Mouse (Mus musculus) telencephalon, adult 2 months (tissue): ENCODE measurements around the gene Sppl2b.
A peak's percentile ranks its signal among the peaks of the same experiment; 100 is the strongest.

Source experiments
- DNase-seq: peaks from one replicate; pipeline ENCODE4 v3.0.0-alpha.2; 2011; ENCODE audit warnings: low read depth, low spot score

Gene Sppl2b

GRCm38 (mm10) chr10:80845055-80845693, 9.9 kb upstream of the Sppl2b start:
- DNase-seq = no peak

- DNase-seq = peak; percentile 64
Observed at GRCm38 (mm10) chr10:80845732-80846131, 9.3 kb upstream of the Sppl2b start.

GRCm38 (mm10) chr10:80848571-80848970, 6.5 kb upstream of the Sppl2b start:
- DNase-seq = no peak

GRCm38 (mm10) chr10:80855749-80856073, 636 bp downstream of the Sppl2b start:
- no peak for DNase-seq

- DNase-seq = no peak
Observed at GRCm38 (mm10) chr10:80856267-80856666, 1.2 kb downstream of the Sppl2b start.

- DNase-seq = no peak
Observed at GRCm38 (mm10) chr10:80856908-80857307, 1.8 kb downstream of the Sppl2b start.

GRCm38 (mm10) chr10:80857386-80857785, 2.3 kb downstream of the Sppl2b start:
- DNase-seq = peak; percentile 55

- no peak for DNase-seq
Observed at GRCm38 (mm10) chr10:80857848-80858247, 2.8 kb downstream of the Sppl2b start.

- no peak for DNase-seq
Observed at GRCm38 (mm10) chr10:80858350-80858935, 3.4 kb downstream of the Sppl2b start.

- no peak for DNase-seq
Observed at GRCm38 (mm10) chr10:80862305-80862704, 7.2 kb downstream of the Sppl2b start.

GRCm38 (mm10) chr10:80864446-80864845, 9.4 kb downstream of the Sppl2b start:
- DNase-seq = no peak

GRCm38 (mm10) chr10:80870993-80871392, 15.9 kb downstream of the Sppl2b start:
- DNase-seq = no peak

- DNase-seq = no peak
Observed at GRCm38 (mm10) chr10:80871581-80871980, 16.5 kb downstream of the Sppl2b start, which contains the start of gene Tmprss9. TSS of gene Tmprss9 (plus strand) at chr10:80871848.

- no peak for DNase-seq
Observed at GRCm38 (mm10) chr10:80874035-80874434, 19.0 kb downstream of the Sppl2b start.

- DNase-seq = no peak
Observed at GRCm38 (mm10) chr10:80876028-80876427, 21.0 kb downstream of the Sppl2b start.

GRCm38 (mm10) chr10:80876594-80876993, 21.5 kb downstream of the Sppl2b start:
- DNase-seq = no peak

GRCm38 (mm10) chr10:80880131-80880641, 25.1 kb downstream of the Sppl2b start:
- DNase-seq = peak; percentile 13

GRCm38 (mm10) chr10:80880901-80881300, 25.8 kb downstream of the Sppl2b start:
- DNase-seq = no peak

GRCm38 (mm10) chr10:80881301-80881700, 26.2 kb downstream of the Sppl2b start:
- no peak for DNase-seq

GRCm38 (mm10) chr10:80887181-80887580, 32.1 kb downstream of the Sppl2b start:
- no peak for DNase-seq

- no peak for DNase-seq
Observed at GRCm38 (mm10) chr10:80895100-80895499, 40.0 kb downstream of the Sppl2b start.

- DNase-seq = no peak
Observed at GRCm38 (mm10) chr10:80895697-80896096, 40.6 kb downstream of the Sppl2b start.
